Mouse (Mus musculus) limb, embryonic 12.5 days (tissue): ENCODE measurements around the gene Prl. TPM values are rescaled to one million over a fixed set of nuclear protein-coding genes. Genes with fewer than 3 reads are reported as not detected.

Source experiments
- polyA plus RNA-seq: library from polyadenylated mRNA; unstranded; fragments of >200 nt; fragmentation: Nextera tagmentation; extraction: Ambion mirVana; gene quantifications from 2 replicates; pipeline ENCODE4 v1.2.1, GENCODE M21; 2016

Gene Prl
- polyA plus RNA-seq, 1 experiment from 2014 or later: not detected

Other genes with a start within 250 kb of the Prl start
- gene Prl3d1, start 36.6 kb downstream of the Prl start, polyA plus RNA-seq: not detected in 2 replicates
- gene Prl3d2, start 64.1 kb downstream of the Prl start, polyA plus RNA-seq: not detected in 2 replicates
- not detected in 2 replicates for gene Prl3d3, start 99.2 kb downstream of the Prl start, polyA plus RNA-seq
- gene Prl3c1, start 139.1 kb downstream of the Prl start, polyA plus RNA-seq: not detected in 2 replicates
- not detected in 2 replicates for gene Prl3b1, start 184.3 kb downstream of the Prl start, polyA plus RNA-seq
- gene Prl3a1, start 201.9 kb downstream of the Prl start, polyA plus RNA-seq: not detected in 2 replicates